Mouse (Mus musculus): ENCODE data around the gene Tmigd3.

DNA sequence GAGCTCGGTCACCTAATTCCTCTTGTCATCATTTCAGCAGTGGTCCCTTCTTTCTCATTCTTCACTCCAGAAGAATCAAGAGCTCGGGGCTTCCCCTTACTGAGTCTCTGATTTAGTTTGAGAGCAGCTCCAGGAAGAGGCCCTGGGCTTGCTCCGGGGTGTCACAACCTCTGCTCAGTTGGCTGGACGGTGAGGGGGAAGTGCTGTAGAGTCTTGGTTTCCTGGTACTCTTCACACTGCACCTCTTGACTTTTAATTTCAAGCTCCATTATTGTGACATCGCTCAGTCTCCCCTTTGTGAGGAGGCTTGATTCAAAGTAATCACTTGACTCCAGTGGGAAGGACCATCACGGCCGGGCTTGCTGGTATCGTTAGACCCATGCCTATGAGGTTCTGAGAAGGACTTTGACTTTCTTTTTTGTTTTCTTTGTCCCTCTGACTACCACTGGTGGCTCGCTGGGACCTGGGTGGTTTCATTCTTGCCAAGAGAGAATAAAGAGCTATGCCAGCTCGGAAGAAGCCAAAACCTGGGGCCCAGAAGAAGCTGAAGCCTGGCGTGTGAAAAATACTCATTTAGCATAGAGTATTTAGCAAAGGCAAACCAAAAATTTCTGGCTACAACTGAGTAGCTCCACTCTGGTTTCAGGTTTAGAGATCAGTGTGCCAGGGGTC lies 40.0 kb downstream of the Tmigd3 start:
- no peak for TF ChIP-seq CTCF (IDR thresholded peaks at IDR 0.05 in 2 of 3, conservative IDR thresholded peaks at IDR 0.05 in 1 of 3; ENCODE audit: control insufficient read depth in 1 of 3, insufficient read depth in 1 of 3, low read depth in 2 of 3, low read length in 3 of 3, poor library complexity in 1 of 3, severe bottlenecking in 1 of 3)
- TF ChIP-seq MAX (IDR thresholded peaks at IDR 0.05; ENCODE audit: low read length), result no peak
- no peak for TF ChIP-seq BHLHE40 (IDR thresholded peaks at IDR 0.05; ENCODE audit: borderline replicate concordance, low read depth, low read length)
- no peak for TF ChIP-seq ETS1 (IDR thresholded peaks at IDR 0.05; ENCODE audit: low read depth, low read length)
- TF ChIP-seq POLR2A (IDR thresholded peaks at IDR 0.05; ENCODE audit: control insufficient read depth in 1 of 2, insufficient read depth in 1 of 2, low read depth in 1 of 2, low read length in 2 of 2, poor library complexity in 1 of 2), result no peak
- TF ChIP-seq MYC (IDR thresholded peaks at IDR 0.05; ENCODE audit: low read depth, low read length), result no peak
